Mouse (Mus musculus) kidney, adult 8-10 months (tissue): Measurements from ENCODE around the gene Ttc37.
A peak's percentile ranks its signal among the peaks of the same experiment; 100 is the strongest.

Experiments used
- DNase-seq, 2 experiments: peaks; one replicate each; pipeline ENCODE4 v3.0.0; 2022

Gene Ttc37

DNA sequence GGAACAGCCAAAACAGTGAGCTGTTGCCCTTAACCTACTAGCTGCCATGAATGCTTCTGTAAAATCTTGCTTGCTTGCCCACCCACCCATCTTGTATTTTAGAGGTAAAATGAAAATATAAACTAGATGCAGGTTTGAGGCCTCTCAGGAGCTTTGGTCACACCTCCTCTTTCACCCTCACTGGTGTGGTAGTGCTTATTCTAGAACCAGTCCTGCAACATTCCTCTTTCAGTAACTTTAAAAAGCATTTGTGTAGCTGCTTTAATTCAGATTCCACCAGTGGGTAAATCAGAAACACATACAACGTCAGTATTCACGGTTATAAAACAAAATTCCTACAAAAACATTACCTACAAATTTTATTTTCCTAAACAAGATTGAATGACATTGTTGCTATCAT, 62.1 kb downstream of the Ttc37 start:
- DNase-seq, result peak in 1 of 2 experiments; percentile 22

- no peak for DNase-seq
These were observed 75.8 kb downstream of the Ttc37 start for GRCm38 (mm10) chr13:76174297-76174696.

DNA sequence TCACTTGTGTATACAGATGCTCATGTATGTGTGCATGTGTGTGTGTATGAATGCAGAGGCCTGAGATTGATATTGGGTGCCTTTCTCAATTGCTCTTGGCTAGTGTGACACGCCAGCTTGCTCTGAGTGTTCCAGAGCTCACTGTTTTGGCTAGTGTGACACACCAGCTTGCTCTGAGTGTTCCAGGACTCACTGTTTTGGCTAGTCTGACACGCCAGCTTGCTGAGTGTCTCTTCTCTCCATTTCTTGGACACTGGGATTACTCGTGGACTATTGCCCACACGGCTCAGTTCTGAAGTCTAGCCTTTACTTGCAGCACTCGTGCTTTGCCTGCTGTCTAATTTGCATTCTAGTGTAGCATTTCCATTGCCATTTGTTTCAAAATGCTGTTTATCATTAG, 80.2 kb downstream of the Ttc37 start:
- DNase-seq, result no peak

- DNase-seq, result no peak
These were observed 89.1 kb downstream of the Ttc37 start for GRCm38 (mm10) chr13:76187651-76188050.

DNA sequence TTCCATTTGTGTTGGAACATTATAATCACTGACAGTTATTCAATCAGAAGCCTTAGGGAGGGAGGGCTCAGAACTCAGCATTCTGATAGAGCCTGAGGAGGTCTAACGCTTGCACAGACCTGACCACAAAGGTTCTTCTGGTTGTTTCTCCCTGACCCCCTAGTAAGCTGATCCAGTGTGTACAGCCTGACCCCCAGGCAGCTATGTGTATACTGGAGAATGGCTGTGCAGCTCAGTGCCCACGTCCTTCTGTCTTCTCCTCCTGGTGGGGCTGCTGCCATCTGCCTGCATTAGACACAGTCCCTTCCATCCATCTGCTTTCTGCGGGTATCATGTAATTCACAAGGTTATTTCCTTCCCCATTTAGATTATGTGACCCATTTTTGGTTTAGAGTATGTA, 90.7 kb downstream of the Ttc37 start:
- DNase-seq, result no peak

DNA sequence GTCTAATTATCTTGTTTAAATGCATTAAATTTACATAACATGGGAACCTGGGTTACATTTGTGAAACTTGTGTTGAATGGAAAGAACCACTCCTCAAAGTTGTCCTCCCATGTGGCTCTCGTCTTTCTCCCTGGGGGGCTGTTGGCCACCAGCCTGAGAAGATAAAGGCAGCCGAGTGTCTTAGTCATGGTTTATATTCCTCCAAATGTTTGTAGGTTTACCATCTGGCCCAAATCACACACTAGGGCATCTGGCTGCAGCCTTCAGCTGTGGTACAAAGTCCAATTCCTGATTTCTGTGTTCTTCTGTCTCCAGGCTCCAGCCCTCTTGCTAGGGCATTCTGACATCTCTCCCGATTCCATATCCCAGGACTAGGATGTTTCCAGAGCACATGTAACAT, 91.7 kb downstream of the Ttc37 start:
- DNase-seq, result no peak

DNA sequence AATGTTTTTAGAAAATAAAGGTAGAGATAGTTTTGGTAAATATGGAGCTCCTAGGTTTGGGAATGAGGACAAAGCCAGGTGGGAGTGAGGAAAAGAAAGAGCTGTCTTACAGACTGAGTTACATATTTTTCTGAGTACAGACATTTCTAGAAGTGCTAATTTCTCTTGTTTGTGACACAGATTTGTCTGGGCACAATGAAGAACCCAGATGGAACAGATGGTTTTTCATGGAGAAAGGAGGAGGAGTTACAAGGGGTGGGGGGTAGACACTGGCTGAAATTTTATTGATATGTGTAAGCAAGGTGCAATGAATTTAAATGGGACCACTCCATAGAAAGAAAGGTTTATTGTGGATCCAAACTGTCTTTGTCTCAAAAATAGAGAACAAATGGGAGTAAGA, 96.4 kb downstream of the Ttc37 start:
- no peak for DNase-seq

DNA sequence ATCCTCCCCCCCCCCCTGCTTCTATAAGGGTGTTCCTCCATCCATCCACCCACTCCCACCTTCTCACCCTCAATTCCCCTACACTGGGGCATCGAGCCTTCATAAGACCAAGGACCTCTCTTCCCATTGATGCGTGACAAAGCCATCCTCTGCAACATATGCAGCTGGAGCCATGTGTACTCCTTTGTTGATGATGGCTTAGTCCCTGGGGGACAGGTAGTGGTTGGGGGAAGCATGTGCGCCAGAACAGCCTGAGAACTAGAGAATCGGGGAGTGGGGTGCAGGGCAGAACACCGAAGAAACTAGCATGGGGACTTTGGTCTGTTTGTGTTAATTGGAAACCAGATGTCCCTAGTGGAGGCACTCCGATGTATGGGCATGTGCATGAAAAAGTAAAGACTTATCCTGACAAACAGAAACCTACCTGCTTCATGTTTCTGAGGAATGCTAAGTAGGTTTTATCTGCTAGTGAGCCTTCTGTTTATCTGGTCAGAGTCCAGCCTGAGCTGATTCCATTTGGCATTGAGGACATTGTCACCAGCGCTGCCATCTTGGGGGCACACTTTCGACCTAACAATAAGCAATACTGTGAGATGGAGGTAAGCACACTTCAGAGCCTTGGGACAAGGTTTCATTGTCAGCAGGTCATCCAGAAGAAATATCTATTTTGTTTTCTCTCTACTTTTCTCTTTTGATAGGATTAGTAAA, 97.1 kb downstream of the Ttc37 start:
- DNase-seq, result no peak

GRCm38 (mm10) chr13:76197297-76197848, 98.8 kb downstream of the Ttc37 start:
- DNase-seq, result no peak

DNA sequence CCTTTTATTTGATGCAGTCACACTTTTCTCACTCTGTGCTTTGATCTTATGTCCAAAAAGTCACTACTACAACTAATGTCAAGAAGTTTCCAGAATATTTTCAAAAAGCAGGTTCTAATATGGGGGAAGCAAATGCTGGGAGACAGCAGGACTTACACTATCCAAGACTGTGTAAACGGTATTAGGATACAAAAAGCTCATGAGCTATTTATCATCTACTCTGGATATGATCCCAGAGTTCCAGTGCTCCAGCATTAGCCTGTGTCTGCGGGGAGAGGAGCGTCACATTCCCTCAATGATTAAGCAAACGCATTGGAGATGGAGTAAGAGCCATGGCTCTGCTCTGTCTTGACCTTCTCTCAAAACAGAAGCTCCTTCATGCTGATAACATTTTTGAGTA, 101.4 kb downstream of the Ttc37 start:
- no peak for DNase-seq

DNA sequence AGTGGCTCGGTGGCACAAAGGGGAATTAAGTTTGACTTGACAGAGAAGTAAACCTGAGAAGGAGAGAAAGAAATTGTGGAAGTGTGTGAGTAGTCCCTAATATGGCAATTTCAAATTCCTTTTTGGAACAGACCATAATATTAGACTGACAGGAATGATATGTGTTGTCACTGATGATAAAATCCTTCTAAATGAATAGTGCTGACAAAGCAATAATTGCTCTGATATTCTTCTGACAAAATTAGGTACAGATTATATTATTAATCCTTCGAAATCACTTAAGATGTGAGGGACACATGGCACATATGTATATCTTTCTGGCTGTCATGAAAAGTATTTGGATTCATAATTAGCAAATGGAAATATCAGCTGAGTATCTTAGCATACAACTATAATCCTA, 116.4 kb downstream of the Ttc37 start:
- no peak for DNase-seq

DNA sequence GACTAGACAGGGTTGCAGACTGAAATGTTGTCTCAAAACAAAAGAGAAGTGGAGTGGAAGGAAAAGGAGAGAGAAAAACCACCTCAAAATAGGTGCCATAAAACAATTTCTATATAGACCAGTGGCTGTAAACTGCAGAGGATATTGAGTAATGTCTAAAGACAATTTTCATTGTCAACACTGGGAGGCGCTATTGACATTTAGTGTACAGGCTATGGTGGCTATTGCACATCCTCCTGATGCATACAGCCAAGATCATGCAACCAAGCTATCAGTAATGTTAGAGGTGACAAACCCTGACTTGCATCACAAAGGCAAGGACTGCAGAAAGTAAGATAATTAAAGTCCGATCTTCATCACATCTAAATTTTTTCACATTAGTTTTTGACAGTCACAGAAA, 116.9 kb downstream of the Ttc37 start:
- no peak for DNase-seq
